Mouse (Mus musculus): Measurements from ENCODE around the gene Drc3. TPM values are rescaled to one million over a fixed set of nuclear protein-coding genes. Genes with fewer than 3 reads are reported as not detected.

Drc3 gene
- total RNA-seq, 4 experiments from 2014 or later, result 2.3 to 3.4 (median 2.7) TPM

Other genes with a start within 250 kb of the Drc3 start
- 10 to 100 TPM; 20.4 to 25.3 (median 22.5) TPM for gene Rai1, start 248.3 kb upstream of the Drc3 start, total RNA-seq (2022)
- gene Srebf1, start 130.7 kb upstream of the Drc3 start, total RNA-seq (2022), result 10 to 100 TPM; 31.0 to 42.3 (median 36.5) TPM
- gene Tom1l2, start 424 bp upstream of the Drc3 start, total RNA-seq (2022), result 100 to 1,000 TPM; 121 to 134 (median 127) TPM
- gene Gid4, start 63.8 kb downstream of the Drc3 start, total RNA-seq (2022), result 10 to 100 TPM; 46.3 to 52.1 (median 49.5) TPM
- 10 to 100 TPM; 41.7 to 49.1 (median 43.6) TPM for gene Atpaf2, start 65.1 kb downstream of the Drc3 start, total RNA-seq (2022)
- gene Drg2, start 101.3 kb downstream of the Drc3 start, total RNA-seq (2022), result 10 to 100 TPM; 27.5 to 33.6 (median 29.6) TPM
- gene Myo15, start 116.0 kb downstream of the Drc3 start, total RNA-seq (2022), result under 1 TPM in 2 of 4 experiments, not detected in 2; 0.03 TPM
- gene Alkbh5, start 183.1 kb downstream of the Drc3 start, total RNA-seq (2022), result 10 to 100 TPM; 81.3 to 88.8 (median 82.6) TPM